Mouse (Mus musculus) CH12.LX (cell line): ENCODE results near the gene Trpv4. TPM values are rescaled to one million over a fixed set of nuclear protein-coding genes. Genes with fewer than 3 reads are reported as not detected.

Experiments used
- DNase-seq: peaks from one replicate; pipeline ENCODE4 v3.0.0-alpha.2; 2013; ENCODE audit errors: extremely low read depth
- H3K27ac ChIP-seq: 2 replicates; pipeline ENCODE4 v1.5.1; 2012; ENCODE audit warnings: low read depth, mild to moderate bottlenecking, control low read depth, moderate library complexity; ENCODE audit not compliant: insufficient read depth
- H3K27me3 ChIP-seq: replicated peaks from 2 replicates; pipeline ENCODE3; 2012; ENCODE audit warnings: inconsistent platforms
- H3K36me3 ChIP-seq, 2 experiments: replicated peaks in 1 of 2; 2 replicates each; pipeline versions ENCODE3 to v1.6.1; 2012; ENCODE audit warnings: inconsistent platforms in 1 of 2, low read length in 1 of 2, mild to moderate bottlenecking in 1 of 2, mixed read lengths in 1 of 2, moderate library complexity in 1 of 2; ENCODE audit not compliant: control insufficient read depth in 1 of 2, insufficient read depth in 1 of 2
- H3K4me1 ChIP-seq, 2 experiments: 2 replicates each; pipeline ENCODE4 v1.6.1; 2012; ENCODE audit warnings: inconsistent platforms in 1 of 2, moderate library complexity in 1 of 2; ENCODE audit not compliant: insufficient read depth in 2 of 2, control insufficient read depth in 1 of 2
- H3K4me2 ChIP-seq: 2 replicates; pipeline ENCODE4 v1.6.1; 2012; ENCODE audit warnings: low read depth, mild to moderate bottlenecking, control low read depth; ENCODE audit not compliant: poor library complexity, insufficient read depth, severe bottlenecking
- H3K4me3 ChIP-seq, 3 experiments: fragments of 150-350 bp in 1 of 3; sonication (generic) in 1 of 3; replicated peaks in 1 of 3; 2 replicates each; pipeline versions ENCODE3 to v1.5.1; 2011 to 2012; ENCODE audit warnings: low read depth in 2 of 3, low read length in 2 of 3, mild to moderate bottlenecking in 2 of 3, moderate library complexity in 2 of 3, control low read depth in 1 of 3, improper control_type of control experiment in 1 of 3, inconsistent platforms in 1 of 3, mixed read lengths in 1 of 3; ENCODE audit not compliant: poor library complexity in 1 of 3
- H3K79me2 ChIP-seq: replicated peaks from 2 replicates; pipeline ENCODE4 v1.6.1; 2012; ENCODE audit warnings: mild to moderate bottlenecking, moderate library complexity; ENCODE audit not compliant: control insufficient read depth, poor library complexity, insufficient read depth, severe bottlenecking; ENCODE audit errors: extremely low read depth
- H3K9ac ChIP-seq: 2 replicates; pipeline ENCODE4 v1.6.1; 2012; ENCODE audit warnings: low read depth, mild to moderate bottlenecking, control low read depth, moderate library complexity; ENCODE audit not compliant: insufficient read depth
- H3K9me3 ChIP-seq: replicated peaks from 2 replicates; pipeline ENCODE3; 2012; ENCODE audit warnings: low read length, inconsistent platforms, mixed read lengths
- BHLHE40 ChIP-seq: IDR thresholded peaks from 2 replicates; pipeline ENCODE4 v1.6.1; 2011; ENCODE audit warnings: mild to moderate bottlenecking, low read depth, low read length, improper control_type of control experiment
- CHD1 ChIP-seq: IDR thresholded peaks from 2 replicates; pipeline ENCODE4 v1.6.1; 2012; ENCODE audit warnings: low read depth, low read length, improper control_type of control experiment, inconsistent platforms
- CTCF ChIP-seq, 2 experiments: IDR thresholded peaks in 1 of 2; conservative IDR thresholded peaks in 1 of 2; 2 replicates each; pipeline ENCODE4 v1.5.1; 2011 to 2012; ENCODE audit warnings: low read depth in 2 of 2, low read length in 2 of 2, improper control_type of control experiment in 1 of 2, inconsistent platforms in 1 of 2, mild to moderate bottlenecking in 1 of 2, moderate library complexity in 1 of 2
- ELF1 ChIP-seq: IDR thresholded peaks from 2 replicates; pipeline ENCODE4 v1.6.1; 2014; ENCODE audit warnings: low read depth, mild to moderate bottlenecking, inconsistent platforms, low read length, improper control_type of control experiment
- EP300 ChIP-seq: IDR thresholded peaks from 2 replicates; pipeline ENCODE4 v1.6.1; 2011; ENCODE audit warnings: low read length, improper control_type of control experiment
- ETS1 ChIP-seq: conservative IDR thresholded peaks from 2 replicates; pipeline ENCODE4 v1.6.1; 2012; ENCODE audit warnings: low read depth, mild to moderate bottlenecking, inconsistent platforms, low read length, improper control_type of control experiment, moderate library complexity
- GABPA ChIP-seq: IDR thresholded peaks from 2 replicates; pipeline ENCODE4 v1.6.1; 2012; ENCODE audit warnings: low read depth, low read length, improper control_type of control experiment, inconsistent platforms; ENCODE audit not compliant: insufficient replicate concordance
- IRF4 ChIP-seq: IDR thresholded peaks from 2 replicates; pipeline ENCODE4 v1.6.1; 2014; ENCODE audit warnings: low read depth, mild to moderate bottlenecking, inconsistent platforms, low read length, improper control_type of control experiment
- MAX ChIP-seq: IDR thresholded peaks from 2 replicates; pipeline ENCODE4 v1.6.1; 2011; ENCODE audit warnings: low read length, improper control_type of control experiment
- MAZ ChIP-seq: IDR thresholded peaks from 2 replicates; pipeline ENCODE4 v1.6.1; 2012; ENCODE audit warnings: low read depth, mild to moderate bottlenecking, inconsistent platforms, low read length, improper control_type of control experiment, moderate library complexity
- MXI1 ChIP-seq: IDR thresholded peaks from 2 replicates; pipeline ENCODE4 v1.6.1; 2011; ENCODE audit warnings: mild to moderate bottlenecking, low read depth, low read length, improper control_type of control experiment
- PAX5 ChIP-seq: IDR thresholded peaks from 2 replicates; pipeline ENCODE4 v1.6.1; 2012; ENCODE audit warnings: low read length, inconsistent platforms, mixed read lengths
- RCOR1 ChIP-seq: conservative IDR thresholded peaks from 2 replicates; pipeline ENCODE4 v1.6.1; 2012; ENCODE audit warnings: low read depth, mild to moderate bottlenecking, inconsistent platforms, low read length, improper control_type of control experiment
- SMC3 ChIP-seq: IDR thresholded peaks from 2 replicates; pipeline ENCODE4 v1.6.1; 2011; ENCODE audit warnings: low read depth, low read length, improper control_type of control experiment
- USF2 ChIP-seq: conservative IDR thresholded peaks from 2 replicates; pipeline ENCODE4 v1.6.1; 2011; ENCODE audit warnings: low read depth, low read length, improper control_type of control experiment
- ZC3H11A ChIP-seq: IDR thresholded peaks from 2 replicates; pipeline ENCODE4 v1.6.1; 2012; ENCODE audit warnings: low read depth, mild to moderate bottlenecking, inconsistent platforms, low read length, improper control_type of control experiment
- ZNF384 ChIP-seq: IDR thresholded peaks from 2 replicates; pipeline ENCODE4 v1.6.1; 2012; ENCODE audit warnings: low read depth, low read length, improper control_type of control experiment, inconsistent platforms
- dilution Hi-C: fragments of 300-500 bp; cut with MboI; formaldehyde crosslinking; loops from 2 replicates; pipeline ENCODE4 v1.14.3; 2020; ENCODE audit warnings: low sequenced_read_pairs; ENCODE audit not compliant: extremely low pct_unique_long_range_greater_than_20kb, extremely low pct_ligation_motif_present
- in situ Hi-C: fragments of 300-500 bp; cut with MboI; formaldehyde crosslinking; loops from 3 replicates; pipeline ENCODE4 v1.14.3; 2019; ENCODE audit warnings: low sequenced_read_pairs, low pct_ligation_motif_present, low pct_unique_long_range_greater_than_20kb, mixed read lengths
- polyA plus RNA-seq: library from polyadenylated mRNA; unstranded; fragments of >175 nt; gene quantifications from 2 replicates; pipeline ENCODE4 v1.2.1, GENCODE M21; 2012; ENCODE audit warnings: low read depth; ENCODE audit not compliant: insufficient read length
- total RNA-seq, 2 experiments: library from RNA; depleted of rRNA; stranded (reverse); fragments of 300-350 nt in 1 of 2; fragments of >200 nt in 1 of 2; gene quantifications; 2 replicates each; pipeline ENCODE4 v1.2.3; 2012 to 2014

Gene Trpv4
- total and polyA plus RNA-seq, 3 experiments, result 0.24 TPM; not detected in 2

DNA sequence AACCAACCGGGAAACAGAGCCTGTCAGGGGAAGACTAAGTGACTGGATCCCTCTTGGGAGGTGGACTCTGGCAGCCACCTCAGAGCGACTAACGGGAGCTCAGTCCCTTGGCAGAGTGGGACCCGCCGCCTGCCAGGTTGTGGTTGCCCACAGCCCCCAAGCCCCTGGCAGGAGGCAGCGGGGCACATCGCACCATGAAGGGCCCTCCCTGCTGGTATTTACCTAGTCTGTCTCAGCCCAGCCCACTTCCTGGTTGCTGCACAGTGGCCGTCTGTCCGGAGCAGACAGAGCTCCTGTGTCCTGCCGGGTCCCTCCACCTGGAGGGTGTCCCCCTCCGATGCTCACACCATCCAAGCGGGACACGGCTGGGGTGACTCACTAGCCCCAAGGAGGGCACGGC, 7.2 kb downstream of the Trpv4 start:
- no peaks in the 10 kb centered on the region for H3K79me2 ChIP-seq
- H3K36me3 ChIP-seq, result no peaks in the 10 kb centered on the region
- peak overlapping the region in 1 of 3 experiments; percentile 22 for H3K4me3 ChIP-seq
- dilution Hi-C loops (no loop called here), in situ Hi-C loops (no loop called here)
- no peak overlapping the region for H3K27ac ChIP-seq
- H3K27me3 ChIP-seq, result no peaks in the 10 kb centered on the region
- H3K4me2 ChIP-seq, result 0 out of 2 replicates have a peak overlapping the region, but pooled peaks have one; percentile 7
- peaks cover 5 to 41% of the 10 kb centered on the region in 2 experiments for H3K4me1 ChIP-seq
- TF ChIP-seq GABPA (no peak), ELF1 (peak; percentile 76)
- TF ChIP-seq, all 38 proteins: peak for 1
- no peak overlapping the region for H3K9ac ChIP-seq
- DNase-seq, result no peak
- H3K9me3 ChIP-seq, result no peaks in the 10 kb centered on the region

DNA sequence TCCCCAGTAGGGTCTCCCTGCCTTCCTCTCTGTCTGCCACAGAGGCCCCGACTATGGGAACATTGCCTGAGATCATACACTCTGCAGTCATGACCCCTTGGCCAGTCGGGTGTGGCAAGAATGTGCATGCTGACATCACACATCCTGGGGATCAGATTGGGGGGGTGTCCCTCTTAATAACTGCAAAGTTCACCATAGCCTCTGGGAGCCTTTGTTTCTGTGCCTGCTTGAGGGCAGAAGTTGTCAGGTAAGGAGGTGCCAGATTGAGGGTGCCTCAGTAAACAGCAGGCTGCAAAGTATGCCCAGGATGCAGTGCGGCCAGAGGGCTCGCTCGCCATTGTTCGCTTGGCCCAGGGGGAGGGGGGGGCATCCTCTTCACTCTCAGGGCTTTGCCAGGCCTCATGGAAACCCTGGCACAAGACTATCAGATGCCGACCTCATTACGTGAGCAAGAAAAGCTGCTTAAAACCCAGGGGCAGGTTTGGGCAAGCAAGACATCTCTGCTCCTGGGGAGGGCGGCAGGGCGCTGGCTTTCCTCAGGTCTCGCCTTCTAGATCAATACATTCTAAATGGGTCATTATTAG, 9.4 kb downstream of the Trpv4 start:
- no peaks in the 10 kb centered on the region for H3K27me3 ChIP-seq
- H3K9ac ChIP-seq, result no peak overlapping the region
- in situ Hi-C loops, result no loop called here
- H3K4me1 ChIP-seq, result peaks cover 5 to 36% of the 10 kb centered on the region in 2 experiments
- dilution Hi-C loops, result no loop called here
- H3K4me2 ChIP-seq, result no peak overlapping the region
- H3K36me3 ChIP-seq, result no peaks in the 10 kb centered on the region
- no peaks in the 10 kb centered on the region for H3K79me2 ChIP-seq
- TF ChIP-seq CHD1, result no peak
- TF ChIP-seq RCOR1, result no peak
- TF ChIP-seq ELF1, result no peak
- no peak for TF ChIP-seq MAZ
- TF ChIP-seq USF2, result no peak
- no peak for TF ChIP-seq ETS1
- TF ChIP-seq PAX5, result no peak
- TF ChIP-seq MXI1, result no peak
- TF ChIP-seq EP300, result no peak
- TF ChIP-seq IRF4, result no peak
- TF ChIP-seq BHLHE40, result no peak
- no peak for TF ChIP-seq ZNF384
- no peak for TF ChIP-seq SMC3
- no peak for TF ChIP-seq MAX
- no peak for TF ChIP-seq ZC3H11A
- TF ChIP-seq CTCF (conservative IDR thresholded peaks at IDR 0.05 in 1 of 2, IDR thresholded peaks at IDR 0.05 in 1 of 2; ENCODE audit: low read depth in 2 of 2, low read length in 2 of 2), result no peak
- no peak for DNase-seq
- no peak overlapping the region for H3K4me3 ChIP-seq
- H3K9me3 ChIP-seq, result no peaks in the 10 kb centered on the region
- H3K27ac ChIP-seq, result no peak overlapping the region
